Mouse (Mus musculus): ENCODE measurements at regions not wholly inside any gene's neighbourhood (a gene's known extent, or its start where the extent isn't known, plus 50 kb on each side); places are given as distances from the start of the nearest gene placed in this dataset.
"Not testable (repeated sequence)": the region's sequence is repeated elsewhere in the genome, so short reads cannot be mapped to it uniquely, and the experiment has no call there.

DNA sequence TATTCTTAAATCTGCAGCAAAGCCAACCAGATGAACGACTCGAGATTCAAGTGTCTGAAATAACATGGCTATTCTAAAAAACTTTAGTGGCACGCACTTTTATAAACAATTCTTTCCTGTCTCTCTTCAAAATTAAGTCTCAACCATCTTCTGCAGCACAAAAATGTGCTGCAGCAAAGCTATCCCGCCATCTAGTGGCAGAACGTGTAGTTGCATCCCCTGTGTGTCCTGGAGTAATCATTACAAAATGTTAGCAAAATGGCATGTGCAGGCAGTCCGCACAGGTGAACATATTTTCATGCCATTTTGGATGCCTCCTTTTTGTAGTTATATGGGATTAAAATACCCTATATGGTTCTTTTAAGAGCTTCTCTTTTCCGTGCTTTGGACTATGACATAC is 293.1 kb upstream of the Slc7a14 start:
- DNase-seq (ENCODE audit: low spot score in 2 of 2) = peak; percentile 69 to 84

DNA sequence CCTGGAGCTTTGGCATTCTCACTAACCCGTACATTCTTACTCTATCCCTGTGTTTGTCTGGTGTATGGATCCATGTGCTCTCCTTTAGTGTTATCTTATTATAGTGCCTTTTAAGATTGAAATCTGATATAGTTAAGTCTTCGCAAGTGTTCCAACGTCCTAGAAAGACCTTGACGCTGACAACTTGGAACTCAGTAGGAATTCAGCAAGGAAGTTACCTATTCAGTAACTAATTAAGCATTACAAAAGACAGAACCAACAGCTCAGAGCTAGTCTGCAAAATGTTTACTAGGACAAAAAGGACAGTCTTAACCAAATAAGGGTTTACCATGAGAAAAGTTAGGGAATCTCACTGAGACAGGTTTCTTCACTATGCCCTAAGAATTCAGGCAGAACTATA is 286.4 kb upstream of the Slc7a14 start:
- not testable (repeated sequence) for DNase-seq (ENCODE audit: low spot score in 2 of 2)

DNA sequence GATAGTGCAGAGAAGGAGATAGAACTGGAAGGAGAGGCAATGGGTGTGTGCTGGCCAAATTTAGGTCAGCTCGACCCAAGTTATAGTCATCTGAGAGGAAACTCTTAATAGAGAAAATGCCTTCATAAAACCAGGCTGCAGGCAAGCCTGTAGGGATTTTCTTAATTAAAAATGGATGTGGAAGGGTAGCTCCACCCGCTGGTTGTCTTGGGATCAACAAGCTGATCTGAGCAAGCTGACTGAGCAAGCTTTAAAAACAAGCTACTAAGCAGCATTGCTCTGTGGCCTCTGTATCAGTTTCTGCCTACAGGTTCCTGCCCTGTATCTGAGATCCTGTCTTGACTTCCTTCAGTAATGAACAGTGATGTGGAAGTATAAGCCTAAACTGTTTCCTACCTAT is 275.8 kb upstream of the Slc7a14 start:
- peak; percentile 23 to 39 for DNase-seq (ENCODE audit: low spot score in 2 of 2)

DNA sequence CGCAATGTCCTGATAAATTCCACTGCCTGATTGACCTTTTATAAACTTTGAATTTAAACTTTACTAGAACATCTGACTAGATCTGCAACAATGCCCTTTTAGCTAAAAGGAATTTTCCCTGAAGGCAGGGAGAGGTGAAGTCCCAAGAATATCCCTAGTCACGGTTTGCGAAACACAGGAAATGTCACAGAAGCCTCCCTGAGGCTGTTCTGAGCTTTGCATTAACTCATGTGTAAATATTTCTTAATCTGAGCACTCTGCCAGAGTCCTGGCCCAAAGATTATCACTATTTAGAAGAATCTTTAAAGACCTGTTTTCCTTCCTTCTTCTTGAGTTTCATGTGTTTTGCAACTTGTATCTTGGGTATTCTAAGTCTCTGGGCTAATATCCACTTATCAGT is 263.7 kb upstream of the Slc7a14 start:
- DNase-seq (ENCODE audit: low spot score in 2 of 2) = no peak

Data from layer of hippocampus, postnatal 14 days (tissue).